Mouse (Mus musculus): ENCODE data around the gene Osbpl3. TPM values are rescaled to one million over a fixed set of nuclear protein-coding genes. Genes with fewer than 3 reads are reported as not detected.

Osbpl3 gene
- polyA plus RNA-seq, 1 experiment from 2014 or later, result 8.7 TPM

DNA sequence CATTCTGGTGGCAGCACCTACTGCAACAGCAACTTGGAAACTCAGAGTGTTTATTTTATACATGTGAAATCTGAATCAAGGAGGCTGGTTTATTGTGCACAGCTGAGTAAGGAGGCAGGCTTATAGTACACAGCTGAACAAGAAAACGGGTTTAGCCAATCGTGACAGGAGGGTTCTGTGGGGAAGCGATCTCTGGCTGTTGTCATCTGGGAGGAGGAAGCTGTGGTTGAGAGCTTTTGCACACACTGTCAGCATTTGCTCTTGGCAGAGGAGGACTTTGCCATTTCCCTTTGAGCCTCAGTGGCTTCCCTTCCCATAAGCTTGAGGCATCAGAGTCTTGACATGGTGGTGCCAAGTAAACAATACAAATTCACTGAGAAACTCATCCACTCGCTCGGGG lies 203.3 kb downstream of the Osbpl3 start:
- ATAC-seq (replicated peaks; ENCODE audit: low FRiP score) (no peak), DNase-seq (ENCODE audit: low spot score) (no peak)
- no peak overlapping the region for H3K4me3 ChIP-seq (ENCODE audit: low read depth, low read length)
- no peaks in the 10 kb centered on the region for H3K27me3 ChIP-seq (ENCODE audit: control insufficient read depth, insufficient read depth, low read length)
- H3K9ac ChIP-seq (ENCODE audit: low read length), result no peak overlapping the region
- H3K4me2 ChIP-seq (ENCODE audit: low read depth, low read length, severe bottlenecking), result no peak overlapping the region
- H3K4me1 ChIP-seq (replicated peaks; ENCODE audit: control insufficient read depth, insufficient read depth, low read length), result no peaks in the 10 kb centered on the region
- no peaks in the 10 kb centered on the region for H3K36me3 ChIP-seq (ENCODE audit: control insufficient read depth, insufficient read depth, low read length)
- no peaks in the 10 kb centered on the region for H3K9me3 ChIP-seq (ENCODE audit: control insufficient read depth, low read length)
- WGBS, result 86% methylated on average over 5 of the region's 5 CpGs
- H3K27ac ChIP-seq (ENCODE audit: low read depth, low read length), result no peak overlapping the region

DNA sequence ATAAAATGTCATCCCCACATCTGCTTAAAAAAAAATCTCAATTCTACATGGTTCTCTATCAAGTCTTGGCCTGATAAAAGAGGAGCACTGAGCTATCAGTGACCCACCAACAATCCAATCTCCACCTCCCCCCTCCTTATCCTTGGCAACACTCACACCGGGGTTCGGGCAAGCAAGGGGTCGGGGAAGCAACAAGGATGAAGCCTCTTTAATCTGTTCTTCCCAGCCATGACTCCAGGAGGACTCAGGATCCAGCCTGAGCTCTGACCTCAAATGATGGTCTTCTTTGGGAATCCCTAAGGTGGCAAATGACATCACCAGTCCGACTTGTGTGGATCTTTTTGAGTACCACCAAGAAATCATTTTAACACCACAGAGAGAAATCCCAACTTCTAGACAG lies 208.2 kb downstream of the Osbpl3 start:
- Histone ChIP-seq H3K4me3 (ENCODE audit: low read depth, low read length) (no peak overlapping the region), H3K27me3 (ENCODE audit: control insufficient read depth, insufficient read depth, low read length) (no peaks in the 10 kb centered on the region), H3K9me3 (ENCODE audit: control insufficient read depth, low read length) (no peaks in the 10 kb centered on the region), H3K36me3 (ENCODE audit: control insufficient read depth, insufficient read depth, low read length) (no peaks in the 10 kb centered on the region), H3K4me1 (replicated peaks; ENCODE audit: control insufficient read depth, insufficient read depth, low read length) (no peaks in the 10 kb centered on the region), H3K27ac (ENCODE audit: low read depth, low read length) (no peak overlapping the region), H3K9ac (ENCODE audit: low read length) (no peak overlapping the region), H3K4me2 (ENCODE audit: low read depth, low read length, severe bottlenecking) (no peak overlapping the region)
- 87% methylated on average over 4 of the region's 4 CpGs for WGBS
- ATAC-seq (replicated peaks; ENCODE audit: low FRiP score), result no peak
- DNase-seq (ENCODE audit: low spot score), result no peak

DNA sequence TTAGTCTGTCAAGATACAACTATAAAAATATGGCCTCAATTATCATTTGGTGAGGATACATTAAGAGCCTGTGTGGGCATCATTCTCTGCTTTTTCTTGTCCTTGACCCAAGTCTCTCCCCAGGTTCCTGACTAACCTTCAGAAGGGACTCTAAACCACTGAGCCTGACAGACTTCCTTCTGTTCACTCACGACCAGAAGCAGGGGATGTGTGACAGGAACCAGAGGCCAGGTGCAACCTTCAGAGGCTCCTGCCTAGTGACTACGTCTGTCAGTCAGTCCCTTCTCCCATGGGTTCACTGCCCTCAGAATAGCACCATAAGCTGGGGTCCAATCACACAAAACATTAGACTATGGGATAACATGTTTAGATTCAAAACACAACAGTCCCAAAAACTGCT lies 208.6 kb downstream of the Osbpl3 start:
- Histone ChIP-seq H3K9ac (ENCODE audit: low read length) (no peak overlapping the region), H3K9me3 (ENCODE audit: control insufficient read depth, low read length) (no peaks in the 10 kb centered on the region), H3K27ac (ENCODE audit: low read depth, low read length) (no peak overlapping the region), H3K4me1 (replicated peaks; ENCODE audit: control insufficient read depth, insufficient read depth, low read length) (no peaks in the 10 kb centered on the region), H3K27me3 (ENCODE audit: control insufficient read depth, insufficient read depth, low read length) (no peaks in the 10 kb centered on the region), H3K4me3 (ENCODE audit: low read depth, low read length) (no peak overlapping the region), H3K36me3 (ENCODE audit: control insufficient read depth, insufficient read depth, low read length) (no peaks in the 10 kb centered on the region), H3K4me2 (ENCODE audit: low read depth, low read length, severe bottlenecking) (no peak overlapping the region)
- ATAC-seq (replicated peaks; ENCODE audit: low FRiP score), result no peak
- no peak for DNase-seq (ENCODE audit: low spot score)
- 77% methylated on average over 2 of the region's 2 CpGs for WGBS

DNA sequence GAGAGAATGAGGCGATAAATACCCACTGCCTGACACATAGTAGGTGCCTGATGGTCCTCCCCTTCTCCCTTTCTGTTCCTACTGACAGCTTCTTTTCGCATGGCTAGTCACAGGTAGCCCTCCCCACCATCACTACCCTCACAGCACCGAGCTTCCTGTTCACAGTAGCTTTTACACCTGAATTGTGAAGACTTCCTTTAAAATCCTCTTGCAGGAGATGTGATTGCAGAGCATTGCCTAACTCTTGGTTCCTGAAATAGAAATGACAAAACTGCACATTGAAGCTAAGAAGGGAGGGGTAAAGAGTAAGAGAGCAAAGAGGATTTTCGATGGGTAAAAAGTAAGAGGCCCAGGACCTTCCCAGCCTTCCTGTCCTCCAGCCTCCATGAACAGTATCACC lies 211.0 kb downstream of the Osbpl3 start:
- Histone ChIP-seq H3K9me3 (ENCODE audit: control insufficient read depth, low read length) (no peaks in the 10 kb centered on the region), H3K27ac (ENCODE audit: low read depth, low read length) (no peak overlapping the region), H3K36me3 (ENCODE audit: control insufficient read depth, insufficient read depth, low read length) (no peaks in the 10 kb centered on the region), H3K4me2 (ENCODE audit: low read depth, low read length, severe bottlenecking) (no peak overlapping the region), H3K4me1 (replicated peaks; ENCODE audit: control insufficient read depth, insufficient read depth, low read length) (no peaks in the 10 kb centered on the region), H3K9ac (ENCODE audit: low read length) (no peak overlapping the region), H3K27me3 (ENCODE audit: control insufficient read depth, insufficient read depth, low read length) (no peaks in the 10 kb centered on the region), H3K4me3 (ENCODE audit: low read depth, low read length) (no peak overlapping the region)
- 84% methylated on average over 4 of the region's 4 CpGs for WGBS
- DNase-seq (ENCODE audit: low spot score) (no peak), ATAC-seq (replicated peaks; ENCODE audit: low FRiP score) (no peak)

DNA sequence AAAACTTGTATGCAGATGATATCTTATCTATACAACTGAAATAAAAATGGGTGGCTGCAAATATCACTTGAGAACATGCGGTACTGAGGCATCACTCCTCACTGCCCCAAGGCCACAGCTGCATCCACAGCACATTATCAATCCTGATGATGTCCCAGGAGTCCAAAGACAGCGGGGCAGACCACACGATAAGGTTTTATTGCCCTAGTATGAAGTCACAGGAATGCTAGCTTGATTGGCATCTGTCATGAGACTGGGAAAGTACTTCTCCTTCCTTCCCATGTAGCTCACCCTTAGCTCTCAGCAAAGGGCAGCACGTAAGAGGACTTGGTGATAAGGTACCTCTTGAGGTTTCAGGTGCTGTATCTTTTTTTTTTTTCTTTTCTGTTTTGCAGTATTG lies 211.9 kb downstream of the Osbpl3 start:
- H3K4me3 ChIP-seq (ENCODE audit: low read depth, low read length), result no peak overlapping the region
- ATAC-seq (replicated peaks; ENCODE audit: low FRiP score) (no peak), DNase-seq (ENCODE audit: low spot score) (no peak)
- H3K27me3 ChIP-seq (ENCODE audit: control insufficient read depth, insufficient read depth, low read length), result no peaks in the 10 kb centered on the region
- H3K4me1 ChIP-seq (replicated peaks; ENCODE audit: control insufficient read depth, insufficient read depth, low read length), result no peaks in the 10 kb centered on the region
- WGBS, result 89% methylated on average over 4 of the region's 4 CpGs
- H3K4me2 ChIP-seq (ENCODE audit: low read depth, low read length, severe bottlenecking), result no peak overlapping the region
- H3K9me3 ChIP-seq (ENCODE audit: control insufficient read depth, low read length), result no peaks in the 10 kb centered on the region
- no peak overlapping the region for H3K27ac ChIP-seq (ENCODE audit: low read depth, low read length)
- H3K36me3 ChIP-seq (ENCODE audit: control insufficient read depth, insufficient read depth, low read length), result no peaks in the 10 kb centered on the region
- H3K9ac ChIP-seq (ENCODE audit: low read length), result no peak overlapping the region

Other genes with a start within 250 kb of the Osbpl3 start
- gene Gsdme, start 192.3 kb downstream of the Osbpl3 start, polyA plus RNA-seq (2014; fragmentation: Nextera tagmentation; extraction: Ambion mirVana), result 57.6 and 62.3 TPM in 2 replicates
- 63.2 and 70.0 TPM in 2 replicates for gene Cycs, start 110.3 kb upstream of the Osbpl3 start, polyA plus RNA-seq (2014; fragmentation: Nextera tagmentation; extraction: Ambion mirVana)
- gene 4921507P07Rik, start 140.4 kb upstream of the Osbpl3 start, polyA plus RNA-seq (2014; fragmentation: Nextera tagmentation; extraction: Ambion mirVana), result 0.60 and 0.84 TPM in 2 replicates
- not detected in 2 replicates for gene Npvf, start 198.2 kb upstream of the Osbpl3 start, polyA plus RNA-seq (2014; fragmentation: Nextera tagmentation; extraction: Ambion mirVana)